Mouse (Mus musculus): ENCODE data around the gene Timm22.
A peak's percentile ranks its signal among the peaks of the same experiment; 100 is the strongest.

Gene Timm22

GRCm38 (mm10) chr11:76436864-76437437 is 30.2 kb downstream of the Timm22 start:
- no peak for DNase-seq

DNA sequence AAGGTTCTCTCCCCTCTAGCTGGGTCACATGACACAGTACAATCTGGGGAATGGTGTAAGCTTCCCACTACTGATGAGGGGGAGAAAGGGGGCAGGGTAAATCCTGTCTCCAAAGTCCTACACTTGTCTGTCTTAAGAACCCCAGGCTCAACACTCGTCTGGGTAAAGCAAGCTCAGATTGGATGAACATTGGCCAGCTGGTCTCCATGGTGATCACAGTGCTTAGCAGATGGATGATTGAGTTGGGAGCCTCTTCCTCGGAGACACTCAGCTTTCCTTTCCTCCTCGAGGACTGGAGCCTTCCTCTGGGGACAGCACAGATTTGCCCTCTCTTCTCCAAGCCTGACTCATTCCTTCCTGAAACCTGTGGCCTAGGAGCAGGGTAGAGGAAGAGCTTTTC is 32.9 kb downstream of the Timm22 start:
- DNase-seq = no peak

GRCm38 (mm10) chr11:76445459-76445858 is 38.7 kb downstream of the Timm22 start:
- DNase-seq = no peak

- no peak for DNase-seq
Measured at GRCm38 (mm10) chr11:76446251-76446650, 39.5 kb downstream of the Timm22 start.

DNA sequence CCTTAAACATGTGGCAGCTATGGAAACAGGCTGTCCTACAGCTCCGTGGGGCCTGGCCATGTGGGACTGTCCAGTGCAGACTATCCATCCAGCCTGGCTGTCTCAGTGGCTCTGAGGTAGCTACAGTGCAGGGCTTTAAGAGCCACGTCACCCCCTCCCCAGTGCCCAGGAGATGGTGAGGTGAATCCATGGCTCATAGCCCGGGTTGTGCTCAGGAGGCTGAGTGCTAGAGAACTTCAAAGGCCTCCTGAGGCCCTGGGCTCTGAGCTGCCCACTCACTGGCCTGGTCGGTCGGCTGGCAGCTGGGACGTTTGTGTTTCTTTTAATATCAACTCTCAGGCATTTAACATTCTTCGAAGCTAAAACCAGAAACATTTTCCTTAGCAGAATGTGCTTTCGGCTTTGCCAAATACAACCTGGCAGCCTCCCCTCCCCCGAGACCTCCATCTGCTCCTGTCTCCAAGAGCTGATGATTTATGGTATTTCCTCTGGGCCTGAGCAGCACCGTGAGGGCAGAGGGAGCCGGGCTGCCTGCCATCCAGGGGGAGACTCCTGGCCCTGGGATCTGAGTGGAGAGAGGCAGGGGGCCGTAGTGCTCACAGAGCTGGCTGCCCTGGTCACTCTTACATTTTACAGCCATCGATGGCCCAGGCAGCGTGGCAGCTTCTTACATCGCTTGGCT is 42.9 kb downstream of the Timm22 start:
- DNase-seq = no peak

DNA sequence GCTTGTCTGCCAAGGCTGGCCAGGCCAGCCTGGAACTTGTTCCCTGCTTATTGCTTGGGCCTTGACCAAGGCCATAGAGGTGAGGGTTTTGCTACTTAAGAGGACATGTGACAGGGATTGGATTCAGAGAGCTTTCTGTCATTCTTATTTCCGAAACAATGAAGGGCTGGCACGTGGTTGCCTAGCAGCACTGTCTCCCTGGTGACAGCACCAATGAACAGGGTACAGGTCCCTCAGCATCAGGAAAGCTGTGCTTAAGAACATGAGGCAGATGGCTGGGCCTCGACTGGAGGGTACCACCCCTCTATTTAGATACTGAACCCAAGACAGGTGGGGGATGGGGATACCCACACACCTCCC is 43.4 kb downstream of the Timm22 start:
- no peak for DNase-seq

DNA sequence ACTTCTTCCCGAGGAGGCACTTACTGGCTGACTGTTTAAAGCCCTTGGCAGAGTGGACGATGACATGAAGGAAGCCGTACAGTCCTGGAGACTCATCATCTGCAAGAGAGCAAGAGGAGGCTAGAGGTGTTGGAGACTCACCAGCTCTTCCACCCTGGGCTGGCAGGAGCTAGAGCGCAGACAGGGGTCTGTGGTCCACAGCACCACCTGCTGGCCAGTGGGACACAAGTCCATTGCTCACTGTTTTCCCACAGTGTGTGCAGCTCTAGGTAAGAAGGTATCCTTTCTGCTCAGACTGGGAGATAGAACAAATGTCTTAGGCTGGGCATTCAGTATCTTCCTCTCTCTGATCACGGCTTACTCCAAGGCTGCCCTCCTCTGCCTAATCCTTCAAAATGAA is 47.7 kb downstream of the Timm22 start:
- DNase-seq = peak; percentile 76

DNA sequence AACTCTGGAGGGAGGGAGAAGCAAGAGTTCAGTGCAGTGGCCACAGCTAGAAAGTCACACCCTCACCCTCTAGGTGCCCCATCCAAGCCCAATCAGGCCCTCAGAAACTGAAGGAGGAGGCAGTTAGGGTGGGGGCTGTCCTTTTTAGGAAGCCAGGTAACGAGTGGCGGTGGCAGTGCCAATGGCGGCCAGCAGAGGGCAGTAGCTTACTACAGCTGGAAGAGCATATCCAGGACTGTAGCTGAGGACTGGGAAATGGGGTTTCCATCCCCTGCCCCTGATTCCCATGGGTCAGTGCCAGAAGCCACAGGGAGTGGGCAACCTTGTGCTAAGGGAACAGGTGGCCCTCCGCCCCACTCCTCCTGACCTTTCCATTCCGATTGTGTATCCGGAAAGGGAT is 49.5 kb downstream of the Timm22 start:
- DNase-seq = peak; percentile 93 to 94

DNA sequence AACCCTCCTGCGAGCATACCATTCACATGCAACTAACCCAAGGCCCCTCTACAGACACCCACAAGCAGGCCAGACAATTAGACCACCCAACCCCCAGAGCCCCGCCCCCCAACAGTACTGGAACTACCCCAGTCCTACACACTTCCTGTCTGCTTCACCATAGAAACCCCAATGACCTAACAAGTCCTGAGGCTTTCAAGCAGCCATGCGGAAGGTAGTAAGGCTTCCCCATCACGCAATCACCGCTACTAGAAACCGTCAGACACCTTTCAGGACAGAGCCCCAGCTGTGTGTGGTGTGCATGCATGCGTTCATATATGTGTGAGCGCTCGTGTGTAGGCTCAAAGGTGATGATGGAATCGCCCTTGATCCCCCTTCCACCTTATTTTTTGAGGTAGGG is 50.1 kb downstream of the Timm22 start:
- DNase-seq = peak; percentile 43 to 48

- DNase-seq = peak; percentile 11 to 21
Measured at GRCm38 (mm10) chr11:76458730-76459129, 52.0 kb downstream of the Timm22 start.

- DNase-seq = no peak
Measured at GRCm38 (mm10) chr11:76459489-76459888, 52.7 kb downstream of the Timm22 start.

DNA sequence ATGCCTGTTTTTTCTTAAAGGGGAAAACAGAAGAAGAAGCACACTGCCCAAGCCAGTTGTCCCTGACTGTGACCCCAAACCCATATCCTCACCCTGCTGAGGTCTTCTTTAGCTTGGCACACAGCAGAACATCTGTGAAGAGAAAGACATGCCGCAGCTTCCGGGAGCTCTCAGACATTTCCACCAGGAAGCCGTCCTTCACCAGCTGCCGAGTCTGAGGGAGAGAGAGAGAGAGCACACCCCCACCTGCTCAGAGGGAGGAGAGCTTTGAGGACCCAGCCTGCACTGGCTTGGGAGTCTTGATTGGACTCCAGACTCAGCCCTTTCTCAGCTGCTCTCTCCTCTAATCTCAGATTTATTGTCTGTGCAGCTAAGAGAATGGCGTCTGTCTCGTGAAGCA is 54.4 kb downstream of the Timm22 start:
- no peak for DNase-seq

DNA sequence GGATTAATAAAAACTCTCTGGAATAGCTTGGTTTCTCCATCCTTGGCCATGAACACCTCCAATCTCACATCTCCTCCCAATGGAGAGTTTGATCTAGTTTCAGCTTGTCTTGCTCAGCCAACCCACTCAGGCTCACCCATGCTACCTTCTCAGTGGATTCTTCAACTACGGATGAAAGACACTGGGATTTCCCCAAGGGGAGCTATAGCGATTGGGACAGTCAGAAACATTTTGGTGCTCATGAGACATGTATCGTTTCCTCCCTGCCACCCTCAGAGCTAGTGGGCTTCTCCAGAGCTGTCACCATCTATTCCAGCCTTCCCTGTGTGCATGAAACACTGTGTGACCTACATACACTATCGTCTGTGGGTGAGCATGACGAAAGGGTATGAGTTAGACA is 54.9 kb downstream of the Timm22 start:
- no peak for DNase-seq

DNA sequence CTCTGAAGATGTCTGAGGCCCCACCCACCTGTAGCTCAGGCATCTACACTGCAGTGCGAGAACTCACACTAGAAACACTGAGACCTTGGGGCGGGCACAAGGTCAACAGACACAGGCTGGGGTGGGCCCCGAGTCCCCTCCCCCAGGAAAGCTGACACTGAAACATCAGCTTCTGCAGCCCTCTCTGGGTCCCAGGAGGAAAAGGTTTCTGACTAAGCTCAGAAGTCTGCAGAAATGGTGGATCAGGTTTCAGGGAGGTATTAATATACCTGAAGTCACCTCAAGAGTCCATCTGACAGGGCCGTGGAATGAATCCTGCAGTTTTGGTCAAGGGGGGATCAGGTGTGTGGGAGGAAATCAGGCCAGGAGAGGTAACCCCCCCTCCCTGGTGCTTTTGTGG is 59.1 kb downstream of the Timm22 start:
- DNase-seq = no peak

Data from B cell, adult 2 months (primary cell).